Mouse (Mus musculus) forebrain, embryonic 13.5 days (tissue): ENCODE results near the gene Grik4. TPM values are rescaled to one million over a fixed set of nuclear protein-coding genes. Genes with fewer than 3 reads are reported as not detected.
A peak's percentile ranks its signal among the peaks of the same experiment; 100 is the strongest.

ENCODE experiments used
- ATAC-seq: fragments of 200-750 bp; cut with Nextera tagmentation; 2 replicates; pipeline ENCODE4 v1.8.0; 2017
- H3K27ac ChIP-seq: fragments of 300-500 bp; sonication (generic); 2 replicates; pipeline ENCODE4 v1.5.1; 2015; ENCODE audit warnings: inconsistent platforms, mild to moderate bottlenecking, moderate library complexity
- H3K27me3 ChIP-seq: fragments of 300-500 bp; sonication (generic); 2 replicates; pipeline ENCODE4 v1.6.1; 2015; ENCODE audit warnings: mild to moderate bottlenecking, inconsistent platforms
- H3K36me3 ChIP-seq: fragments of 300-500 bp; sonication (generic); 2 replicates; pipeline ENCODE4 v1.6.1; 2015; ENCODE audit warnings: mild to moderate bottlenecking, inconsistent platforms; ENCODE audit not compliant: poor library complexity, severe bottlenecking
- H3K4me1 ChIP-seq: fragments of 300-500 bp; sonication (generic); 2 replicates; pipeline ENCODE4 v1.6.1; 2015; ENCODE audit warnings: inconsistent platforms
- H3K4me2 ChIP-seq: fragments of 300-500 bp; sonication (generic); 2 replicates; pipeline ENCODE4 v1.6.1; 2015; ENCODE audit warnings: inconsistent platforms, mild to moderate bottlenecking, moderate library complexity
- H3K4me3 ChIP-seq: fragments of 300-500 bp; sonication (generic); 2 replicates; pipeline ENCODE4 v1.5.1; 2015; ENCODE audit warnings: mild to moderate bottlenecking, inconsistent platforms
- H3K9ac ChIP-seq: fragments of 300-500 bp; sonication (generic); 2 replicates; pipeline ENCODE4 v1.6.1; 2015; ENCODE audit warnings: mild to moderate bottlenecking, inconsistent platforms
- H3K9me3 ChIP-seq: fragments of 300-500 bp; sonication (generic); replicated peaks from 2 replicates; pipeline ENCODE4 v1.6.1; 2016; ENCODE audit warnings: inconsistent platforms
- WGBS: fragments of 180-500 bp; shearing (Covaris S2); methylation state at CpG from one replicate; pipeline ENCODE4 v1.1.7; 2015; 5-methylcytosine and 5-hydroxymethylcytosine counted together
- polyA plus RNA-seq: library from polyadenylated mRNA; unstranded; fragments of >200 nt; fragmentation: Nextera tagmentation; extraction: Ambion mirVana; gene quantifications from 2 replicates; pipeline ENCODE4 v1.2.1, GENCODE M21; 2015

Grik4 gene
- polyA plus RNA-seq, 1 experiment from 2014 or later, result 2.4 TPM

DNA sequence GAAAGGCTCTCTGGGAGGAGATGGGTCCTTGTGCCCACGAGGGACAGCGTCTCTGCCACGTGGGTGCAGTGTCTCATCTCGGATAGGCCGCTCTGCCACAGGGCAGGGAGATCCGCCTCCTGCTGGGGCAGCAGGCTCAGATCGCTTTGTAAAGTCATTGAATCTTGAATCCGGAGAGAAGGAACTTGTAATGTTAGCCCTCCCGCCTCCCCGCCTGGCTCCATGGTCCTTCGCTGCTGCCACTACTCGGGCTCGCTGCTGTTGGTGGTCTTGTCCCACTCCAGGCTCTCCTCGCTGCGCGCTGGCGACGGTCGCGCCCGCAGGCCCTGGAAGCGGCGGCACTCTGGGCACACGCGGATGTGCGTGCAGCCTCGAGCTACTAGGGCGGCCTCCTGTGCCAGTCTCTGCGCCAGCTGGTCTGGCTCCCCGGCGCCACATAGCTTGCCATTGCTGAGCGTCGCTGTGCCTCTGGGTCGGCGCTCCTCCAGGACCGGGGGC lies 423.7 kb downstream of the Grik4 start:
- Histone ChIP-seq H3K4me1 (peaks cover 9% of the 10 kb centered on the region), H3K27me3 (peaks cover 9% of the 10 kb centered on the region), H3K9ac (peak overlapping the region; percentile 61), H3K36me3 (no peaks in the 10 kb centered on the region), H3K4me2 (peak overlapping the region; percentile 71), H3K9me3 (no peaks in the 10 kb centered on the region), H3K4me3 (peak overlapping the region; percentile 37), H3K27ac (peak overlapping the region; percentile 48; the same call in 1 of the 2 replicates)
- peak; percentile 92 for ATAC-seq
- WGBS, result 1% methylated on average over 34 of the region's 36 CpGs

DNA sequence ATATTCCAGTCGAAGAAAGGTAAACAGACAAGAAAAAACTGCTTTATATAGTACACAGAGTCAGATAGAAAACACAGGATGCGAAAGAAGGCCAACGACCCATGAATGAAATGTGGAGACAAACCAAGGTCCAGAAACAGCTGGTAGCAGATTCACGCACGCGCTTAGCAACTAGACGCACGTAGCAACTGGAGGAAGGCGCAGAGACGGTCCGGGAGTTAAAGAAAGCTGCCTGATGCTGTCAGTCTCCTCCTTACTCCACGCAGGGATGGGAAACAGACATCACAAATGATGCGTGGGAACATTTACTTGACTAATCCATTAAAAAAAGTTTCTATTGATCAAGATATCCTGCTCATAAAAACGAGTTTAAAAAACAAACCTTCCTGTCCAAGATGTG lies 426.1 kb downstream of the Grik4 start:
- WGBS, result 66% methylated on average over 14 of the region's 14 CpGs
- Histone ChIP-seq H3K36me3 (no peaks in the 10 kb centered on the region), H3K9ac (no peak overlapping the region), H3K27ac (no peak overlapping the region), H3K4me1 (peaks cover 21% of the 10 kb centered on the region), H3K27me3 (peaks cover 9% of the 10 kb centered on the region), H3K4me3 (no peak overlapping the region), H3K9me3 (no peaks in the 10 kb centered on the region), H3K4me2 (no peak overlapping the region)
- no peak for ATAC-seq

DNA sequence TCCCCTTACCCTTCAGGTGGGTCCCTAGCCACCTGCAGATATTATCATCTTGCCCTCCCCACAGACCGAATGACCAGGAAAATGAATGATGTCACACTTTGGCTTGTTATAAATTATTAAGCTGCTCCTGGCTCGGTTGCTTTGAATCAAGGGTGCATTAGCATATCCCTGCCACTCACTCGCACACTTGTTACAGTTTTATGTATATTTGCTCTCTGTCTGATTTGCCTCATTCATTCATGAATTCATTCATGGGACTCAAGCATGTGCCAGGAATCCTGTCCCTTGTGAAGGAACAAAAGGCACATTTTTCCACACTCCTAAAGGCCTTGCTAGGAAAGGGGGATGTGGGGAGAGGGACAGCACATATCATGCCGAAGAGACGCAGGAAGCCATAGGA lies 431.1 kb downstream of the Grik4 start:
- H3K27me3 ChIP-seq, result no peaks in the 10 kb centered on the region
- peaks cover 21% of the 10 kb centered on the region for H3K4me1 ChIP-seq
- no peaks in the 10 kb centered on the region for H3K9me3 ChIP-seq
- H3K9ac ChIP-seq, result no peak overlapping the region
- H3K36me3 ChIP-seq, result no peaks in the 10 kb centered on the region
- no peak overlapping the region for H3K4me2 ChIP-seq
- ATAC-seq, result peak; percentile 70; the same call in 1 of the 2 replicates
- H3K4me3 ChIP-seq, result no peak overlapping the region
- WGBS, result 26% methylated on average over 5 of the region's 5 CpGs
- H3K27ac ChIP-seq, result no peak overlapping the region

DNA sequence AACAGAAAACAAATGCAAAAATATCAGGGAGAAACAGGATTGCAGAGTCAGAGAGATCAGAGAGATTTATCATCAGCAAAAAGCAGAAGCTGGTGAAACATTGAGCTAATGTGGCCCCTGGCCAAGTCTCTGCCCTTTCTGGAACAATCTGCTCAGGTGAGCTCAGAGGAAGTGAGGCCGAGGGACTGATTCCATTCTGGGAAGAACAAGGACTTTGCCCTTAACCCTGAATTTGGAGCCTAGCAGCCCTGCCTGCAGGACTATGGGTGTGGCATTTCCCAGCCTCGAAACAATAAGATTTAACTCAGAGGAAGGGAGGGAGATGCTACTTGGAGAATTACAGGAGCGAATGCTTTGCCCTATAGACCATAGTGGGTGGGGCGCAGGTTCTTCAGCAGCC lies 432.0 kb downstream of the Grik4 start:
- Histone ChIP-seq H3K4me1 (peaks cover 21% of the 10 kb centered on the region), H3K9ac (no peak overlapping the region), H3K27ac (no peak overlapping the region), H3K9me3 (no peaks in the 10 kb centered on the region), H3K4me2 (no peak overlapping the region), H3K4me3 (no peak overlapping the region), H3K36me3 (no peaks in the 10 kb centered on the region), H3K27me3 (no peaks in the 10 kb centered on the region)
- WGBS, result 74% methylated on average over 4 of the region's 4 CpGs
- ATAC-seq, result no peak

DNA sequence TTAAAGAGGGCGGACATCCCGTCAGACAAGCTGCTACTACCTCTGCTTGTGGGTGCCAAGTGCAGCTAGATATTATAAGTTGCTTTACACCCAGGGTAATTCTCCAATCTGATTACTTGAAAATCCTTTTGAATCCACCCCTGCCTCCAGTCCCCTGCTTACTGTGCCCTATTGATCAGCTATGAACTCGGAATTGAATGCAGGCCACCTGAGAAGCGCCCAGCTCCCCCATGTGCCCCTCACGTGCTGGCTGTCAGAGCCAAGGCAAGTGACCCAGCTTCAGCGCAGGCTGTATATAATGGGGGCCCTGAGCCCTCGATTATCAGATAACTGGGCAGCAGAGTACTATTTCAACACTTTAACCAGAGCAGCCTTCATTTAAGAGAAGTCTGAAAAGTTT lies 436.1 kb downstream of the Grik4 start:
- Histone ChIP-seq H3K4me2 (no peak overlapping the region), H3K9ac (no peak overlapping the region), H3K4me1 (peaks cover 23% of the 10 kb centered on the region), H3K4me3 (no peak overlapping the region), H3K9me3 (no peaks in the 10 kb centered on the region), H3K27ac (no peak overlapping the region), H3K27me3 (0 out of 2 replicates have a peak, but pooled peaks cover 4% of the 10 kb centered on the region), H3K36me3 (no peaks in the 10 kb centered on the region)
- 63% methylated on average over 7 of the region's 7 CpGs for WGBS
- ATAC-seq, result no peak

DNA sequence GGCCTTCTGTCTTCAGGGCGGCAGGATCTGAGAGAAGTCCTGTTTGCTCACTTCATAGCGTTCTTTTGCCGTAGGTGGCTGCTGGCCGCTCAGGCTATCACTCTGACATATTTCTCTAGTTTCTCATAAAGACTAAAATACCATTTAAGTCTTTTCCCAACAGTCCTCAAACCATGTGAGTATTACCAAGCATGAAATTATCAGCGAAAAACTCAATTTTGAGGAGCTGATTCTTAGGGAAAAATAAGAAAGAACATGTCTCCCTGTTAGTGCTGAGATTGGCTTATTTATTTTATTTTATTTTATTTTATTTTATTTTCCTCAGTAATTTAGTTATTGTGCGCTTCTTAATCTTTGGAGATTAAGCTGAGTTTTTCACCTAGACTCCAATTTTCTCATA lies 436.6 kb downstream of the Grik4 start, which contains the start of gene Tbcel:
TSS of gene Tbcel (minus strand) at position 101 of the 400 bp plus-strand sequence.
- Histone ChIP-seq H3K36me3 (no peaks in the 10 kb centered on the region), H3K9me3 (no peaks in the 10 kb centered on the region), H3K4me1 (peaks cover 17% of the 10 kb centered on the region), H3K27me3 (0 out of 2 replicates have a peak, but pooled peaks cover 4% of the 10 kb centered on the region), H3K9ac (no peak within 1 kb of the TSS), H3K4me2 (no peak within 1 kb of the TSS), H3K4me3 (no peak within 1 kb of the TSS), H3K27ac (no peak within 1 kb of the TSS)
- ATAC-seq, result no peak
- WGBS, result 91% methylated on average over 6 of the region's 6 CpGs

DNA sequence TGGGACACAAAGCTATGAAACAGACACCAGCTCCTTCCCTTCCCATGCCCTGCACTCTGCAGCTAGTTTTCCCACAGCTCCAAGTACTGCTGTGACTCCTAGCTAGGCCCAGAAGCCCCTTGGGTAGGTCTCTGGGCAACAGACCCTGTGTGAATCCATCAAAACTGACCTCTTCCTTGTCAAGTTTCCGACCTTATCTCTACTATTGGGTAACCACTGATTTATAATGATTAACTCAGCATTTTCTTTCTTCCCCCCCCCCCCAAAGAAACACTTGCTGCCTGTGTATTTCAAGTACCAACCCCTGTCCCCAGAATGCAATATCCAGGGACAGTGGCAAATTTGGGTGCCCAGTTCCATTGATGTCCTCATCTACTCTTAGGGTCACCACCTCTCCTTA lies 437.3 kb downstream of the Grik4 start:
- no peak overlapping the region for H3K4me3 ChIP-seq
- H3K4me2 ChIP-seq, result no peak overlapping the region
- H3K27ac ChIP-seq, result no peak overlapping the region
- H3K9ac ChIP-seq, result no peak overlapping the region
- no peaks in the 10 kb centered on the region for H3K9me3 ChIP-seq
- H3K27me3 ChIP-seq, result 0 out of 2 replicates have a peak, but pooled peaks cover 4% of the 10 kb centered on the region
- 89% methylated on average over 1 of the region's 1 CpGs for WGBS
- no peak for ATAC-seq
- H3K36me3 ChIP-seq, result no peaks in the 10 kb centered on the region
- H3K4me1 ChIP-seq, result peaks cover 16% of the 10 kb centered on the region

DNA sequence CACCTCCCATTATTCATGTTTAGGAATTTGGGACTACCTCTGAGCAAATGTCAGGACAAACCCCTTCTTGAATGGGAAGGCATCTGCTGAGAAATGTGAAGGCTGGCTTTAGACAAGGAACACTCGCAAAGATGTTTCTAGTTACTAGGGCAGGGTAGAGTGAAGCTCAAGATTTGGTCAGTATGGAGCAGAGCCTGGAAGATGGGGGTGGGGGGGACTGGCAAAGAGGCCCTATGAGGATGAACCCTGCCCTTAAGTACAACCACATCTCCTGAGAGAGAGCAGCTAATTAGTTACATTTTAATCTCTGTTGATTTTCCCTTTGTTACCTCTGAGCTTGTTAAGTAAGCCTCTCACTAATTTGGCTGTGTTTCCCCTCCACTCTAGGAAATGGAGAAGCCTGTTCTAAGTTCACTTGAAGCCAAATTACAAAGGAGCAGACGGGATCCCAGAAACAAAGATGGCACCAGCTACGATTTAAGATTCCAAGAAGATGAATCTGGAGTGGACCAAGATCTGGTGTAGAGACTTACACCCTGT lies 439.3 kb downstream of the Grik4 start:
- Histone ChIP-seq H3K36me3 (no peaks in the 10 kb centered on the region), H3K4me3 (no peak overlapping the region), H3K27ac (no peak overlapping the region), H3K4me2 (no peak overlapping the region), H3K4me1 (peaks cover 16% of the 10 kb centered on the region), H3K9me3 (no peaks in the 10 kb centered on the region), H3K9ac (no peak overlapping the region), H3K27me3 (0 out of 2 replicates have a peak, but pooled peaks cover 4% of the 10 kb centered on the region)
- WGBS, result 29% methylated on average over 3 of the region's 3 CpGs
- ATAC-seq, result no peak

DNA sequence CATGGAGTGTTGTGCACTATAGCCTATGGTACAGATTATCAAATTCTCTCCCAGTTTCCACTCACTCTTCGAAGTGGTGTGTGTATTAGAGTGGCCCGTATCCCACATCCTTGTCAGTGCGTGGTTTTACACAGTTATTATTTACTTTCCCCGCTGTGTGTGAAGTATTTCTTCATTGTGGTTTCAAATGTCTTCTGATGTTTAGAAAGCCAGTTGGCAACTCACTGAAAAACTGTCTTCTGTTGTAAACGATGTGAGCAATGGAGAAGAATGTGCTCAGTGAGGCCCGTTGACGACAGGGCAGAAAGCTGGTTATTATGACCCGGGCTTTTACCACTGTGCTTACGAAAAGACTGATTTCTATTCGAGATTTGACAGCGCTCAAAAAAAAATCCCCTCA lies 439.7 kb downstream of the Grik4 start:
- no peak overlapping the region for H3K27ac ChIP-seq
- no peaks in the 10 kb centered on the region for H3K9me3 ChIP-seq
- no peak overlapping the region for H3K4me2 ChIP-seq
- WGBS, result 47% methylated on average over 11 of the region's 11 CpGs
- H3K4me1 ChIP-seq, result peaks cover 16% of the 10 kb centered on the region
- ATAC-seq, result no peak
- H3K9ac ChIP-seq, result no peak overlapping the region
- H3K4me3 ChIP-seq, result no peak overlapping the region
- H3K27me3 ChIP-seq, result 0 out of 2 replicates have a peak, but pooled peaks cover 4% of the 10 kb centered on the region
- no peaks in the 10 kb centered on the region for H3K36me3 ChIP-seq

DNA sequence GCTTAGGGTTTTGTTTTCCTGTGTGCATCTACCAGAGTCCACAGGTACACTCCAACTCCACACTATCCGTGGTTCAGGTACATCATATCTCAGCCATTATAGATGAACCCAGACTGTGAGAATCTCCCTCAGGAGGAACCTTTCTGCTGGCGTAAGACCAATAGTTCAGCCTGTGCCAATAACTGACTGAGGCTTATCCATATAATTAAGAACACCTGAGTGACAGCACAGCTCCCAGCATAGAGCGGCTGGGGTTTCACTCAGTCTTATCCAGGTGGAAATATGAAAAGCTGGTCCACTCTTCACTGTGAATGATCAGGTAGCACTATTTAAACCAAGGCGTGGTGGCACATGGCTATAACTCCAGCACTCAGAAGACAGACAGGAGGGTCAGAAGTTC lies 440.6 kb downstream of the Grik4 start:
- no peak for ATAC-seq
- H3K27me3 ChIP-seq, result 0 out of 2 replicates have a peak, but pooled peaks cover 4% of the 10 kb centered on the region
- H3K4me3 ChIP-seq, result no peak overlapping the region
- peaks cover 16% of the 10 kb centered on the region for H3K4me1 ChIP-seq
- H3K9ac ChIP-seq, result no peak overlapping the region
- no peak overlapping the region for H3K27ac ChIP-seq
- no peaks in the 10 kb centered on the region for H3K9me3 ChIP-seq
- H3K4me2 ChIP-seq, result no peak overlapping the region
- no peaks in the 10 kb centered on the region for H3K36me3 ChIP-seq
- WGBS, result 84% methylated on average over 4 of the region's 4 CpGs

DNA sequence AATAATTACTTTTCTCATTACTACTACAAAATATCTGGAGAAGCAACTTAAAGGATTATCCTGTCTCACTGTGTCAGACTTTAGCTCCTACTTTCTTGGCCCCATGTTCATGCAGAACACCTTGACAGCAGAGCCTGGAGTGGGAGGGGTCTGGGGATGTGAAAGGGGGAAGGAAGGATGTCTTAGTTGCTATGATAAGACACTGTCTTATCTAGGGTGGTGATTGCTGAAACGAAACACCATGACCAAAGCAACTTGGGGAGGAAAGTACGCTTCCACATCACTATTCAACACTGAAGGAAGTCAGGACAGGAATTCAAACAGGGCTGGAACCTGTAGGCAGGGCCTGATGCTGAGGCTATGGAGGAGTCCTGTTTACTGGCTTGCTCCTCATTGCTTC lies 448.0 kb downstream of the Grik4 start:
- Histone ChIP-seq H3K36me3 (no peaks in the 10 kb centered on the region), H3K4me3 (no peak overlapping the region), H3K9me3 (peaks cover 11% of the 10 kb centered on the region), H3K27me3 (no peaks in the 10 kb centered on the region), H3K4me1 (peaks cover 8% of the 10 kb centered on the region), H3K4me2 (no peak overlapping the region), H3K9ac (no peak overlapping the region), H3K27ac (no peak overlapping the region)
- no peak for ATAC-seq
- 87% methylated on average over 2 of the region's 2 CpGs for WGBS

DNA sequence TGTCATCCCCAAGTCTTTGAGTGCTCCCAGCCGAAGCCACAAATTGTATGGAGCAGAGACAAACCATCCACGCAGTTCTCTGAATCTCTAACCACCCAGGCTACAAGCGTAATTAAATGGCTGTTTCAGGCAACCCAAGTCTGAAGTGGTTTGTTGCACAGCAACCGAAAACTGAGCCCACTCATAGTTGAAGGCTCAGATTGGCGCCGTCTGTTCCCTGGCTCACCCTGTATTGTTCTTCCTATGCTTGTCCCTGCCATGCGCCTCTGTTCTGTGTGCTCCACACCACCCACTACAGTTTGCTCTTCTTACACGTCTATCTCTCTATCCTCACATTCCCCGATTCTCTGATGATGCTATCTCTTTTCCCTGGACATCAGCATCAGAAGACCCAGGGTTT lies 452.5 kb downstream of the Grik4 start:
- WGBS, result 69% methylated on average over 9 of the region's 9 CpGs
- H3K36me3 ChIP-seq, result no peaks in the 10 kb centered on the region
- no peak overlapping the region for H3K4me3 ChIP-seq
- H3K4me2 ChIP-seq, result no peak overlapping the region
- H3K27ac ChIP-seq, result no peak overlapping the region
- no peaks in the 10 kb centered on the region for H3K27me3 ChIP-seq
- H3K9me3 ChIP-seq, result peaks cover 7% of the 10 kb centered on the region
- peak; percentile 76 for ATAC-seq
- peaks cover 16% of the 10 kb centered on the region for H3K4me1 ChIP-seq
- no peak overlapping the region for H3K9ac ChIP-seq
